Mouse (Mus musculus): ENCODE data around the gene Mzf1.

DNA sequence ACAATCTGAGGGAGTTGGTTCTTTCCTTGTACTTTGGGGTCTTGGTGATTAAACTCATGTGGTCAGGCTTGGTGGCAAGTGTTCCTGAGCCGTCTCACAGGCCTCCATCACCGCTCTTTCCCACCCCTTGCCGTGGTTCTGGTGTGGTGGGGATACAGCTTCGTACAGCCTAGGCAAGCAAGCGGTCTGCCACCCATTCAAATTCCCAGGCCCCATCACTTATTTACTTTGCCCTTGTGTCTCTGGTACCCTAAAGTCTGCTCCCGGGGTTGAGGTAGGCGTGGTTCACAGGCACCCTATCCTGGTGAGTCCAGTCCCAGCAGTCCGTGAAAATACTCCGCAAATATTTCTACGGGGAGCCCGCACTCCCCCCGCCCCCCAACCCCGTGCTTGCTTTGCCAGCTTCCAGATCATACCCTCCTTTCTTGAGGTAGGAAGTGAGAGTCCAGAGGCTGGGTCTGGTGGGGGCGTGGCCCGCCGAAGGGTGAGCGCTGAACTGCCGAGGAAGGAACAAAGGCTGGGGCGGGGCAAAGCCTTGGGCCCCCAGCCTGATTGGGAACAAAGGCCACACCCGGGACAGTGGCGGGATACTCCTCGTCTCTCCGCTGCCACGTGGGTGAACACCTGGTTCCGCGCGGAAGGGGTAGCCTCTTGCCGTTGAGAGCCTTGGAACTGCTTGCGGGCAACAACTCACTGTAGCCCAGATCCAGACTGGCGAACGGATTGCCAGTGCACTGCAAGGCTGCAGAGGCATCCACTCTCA lies 31.6 kb downstream of the Mzf1 start:
- TF ChIP-seq POLR2A (IDR thresholded peaks at IDR 0.05; ENCODE audit: low read depth, low read length): no peak; the same call in 1 of the 2 replicates
- no peak for TF ChIP-seq CTCF (IDR thresholded peaks at IDR 0.05; ENCODE audit: extremely low read depth, insufficient read length, insufficient replicate concordance, low read depth, low read length)
